Mouse (Mus musculus): ENCODE data around the gene Pfkm.

DNA sequence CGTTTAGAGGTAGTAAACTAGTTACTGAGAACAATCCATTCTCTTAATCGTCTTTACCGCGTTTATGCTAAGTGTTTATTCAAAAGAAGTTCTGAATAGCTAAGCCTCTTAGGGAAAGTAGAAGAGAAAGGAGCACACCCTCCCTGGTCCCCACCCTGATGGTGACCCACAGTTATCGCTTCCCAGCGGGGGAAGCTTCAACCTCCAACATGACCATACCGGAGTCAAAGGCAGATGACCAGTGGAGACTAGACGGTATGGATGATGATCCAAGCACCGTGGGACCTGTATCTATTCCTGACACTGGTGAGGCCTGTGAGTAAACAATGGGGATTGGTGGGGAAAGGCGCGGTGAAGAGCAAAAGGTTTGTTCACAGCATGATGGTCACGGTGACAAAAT is 2.5 kb downstream of the Pfkm start:
- TF ChIP-seq CTCF (IDR thresholded peaks at IDR 0.05; ENCODE audit: insufficient read depth, low read length) (no peak), POLR2A (IDR thresholded peaks at IDR 0.05; ENCODE audit: borderline replicate concordance, extremely low read depth, low read depth, low read length) (no peak)

All from lung, adult 2 months (tissue).